In genomic region chr17:24206451-24207351, GRCm38 (mm10) we compare ENCODE assay signal across 8 mouse cellular contexts. TPM values are rescaled to one million over a fixed set of nuclear protein-coding genes. Genes with fewer than 3 reads are reported as not detected.
DNase-seq lines count a peak whose midpoint lies in the region; ATAC-seq and TF ChIP-seq lines count a peak whose summit lies in the region.

No protein-coding gene starts in this region.

- H3K27ac ChIP-seq in thymus, adult 2 months (ENCODE audit: control insufficient read depth, insufficient read depth, low read length): no peak overlapping the region
- H3K27ac ChIP-seq in heart, embryonic 11.5 days (ENCODE audit: low read depth, low read length): no peak overlapping the region
- H3K27ac ChIP-seq in liver, embryonic 12.5 days: peak overlapping the region; percentile 98

- DNase-seq in thymus, adult 2 months: peak; percentile 27
- no peak for DNase-seq in thymus, adult 18-20 months
- peak; percentile 72 for DNase-seq in embryo, embryonic 10.5 days (ENCODE audit: low spot score)
- DNase-seq in kidney, postnatal 10 days: peak; percentile 78
- peak; percentile 64 for DNase-seq in neural tube, embryonic 10.5 days (ENCODE audit: extremely low spot score, low spot score)
- peak; percentile 64 for DNase-seq in testis, postnatal 14 days (ENCODE audit: low spot score)

- peaks cover 11% of the 10 kb centered on the region; the same call in 1 of the 2 replicates for H3K27me3 ChIP-seq in thymus, adult 2 months (ENCODE audit: control insufficient read depth, insufficient read depth, low read length)
- H3K27me3 ChIP-seq in heart, embryonic 11.5 days (ENCODE audit: control insufficient read depth, insufficient read depth, low read length): peaks cover 32% of the 10 kb centered on the region
- H3K27me3 ChIP-seq in liver, embryonic 12.5 days (replicated peaks): peaks cover 30% of the 10 kb centered on the region

- no peak overlapping the region; the same call in 1 of the 2 replicates for H3K4me3 ChIP-seq in thymus, adult 2 months (ENCODE audit: control insufficient read depth, insufficient read depth, low read length)
- peak overlapping the region; percentile 71 for H3K4me3 ChIP-seq in heart, embryonic 11.5 days (ENCODE audit: low read depth, low read length)
- peak overlapping the region; percentile 77 for H3K4me3 ChIP-seq in liver, embryonic 12.5 days

- no peak for TF ChIP-seq POLR2A in thymus, adult 2 months (IDR thresholded peaks at IDR 0.05; ENCODE audit: control insufficient read depth, extremely low read depth, insufficient read depth, low read length, poor library complexity)

- H3K36me3 ChIP-seq in thymus, adult 2 months (ENCODE audit: control insufficient read depth, insufficient read depth, low read length): no peaks in the 10 kb centered on the region
- H3K36me3 ChIP-seq in heart, embryonic 11.5 days (ENCODE audit: control insufficient read depth, insufficient read depth, low read length): no peaks in the 10 kb centered on the region
- peaks cover 7% of the 10 kb centered on the region for H3K36me3 ChIP-seq in liver, embryonic 12.5 days

- 0 out of 2 replicates have a peak, but pooled peaks have one; percentile 25 for ATAC-seq in heart, embryonic 11.5 days (replicated peaks; ENCODE audit: insufficient number of reproducible peaks, low FRiP score, low TSS enrichment)
- peak; percentile 42 for ATAC-seq in liver, embryonic 12.5 days

- 6% methylated on average over 62 of the region's 62 CpGs for WGBS in thymus, adult 2 months
- WGBS in heart, embryonic 11.5 days (ENCODE audit: insufficient replicate concordance): 6% methylated on average over 60 of the region's 62 CpGs
- WGBS in liver, embryonic 12.5 days (ENCODE audit: insufficient replicate concordance): 3% methylated on average over 62 of the region's 62 CpGs

- no peak for TF ChIP-seq CTCF in thymus, adult 2 months (IDR thresholded peaks at IDR 0.05; ENCODE audit: borderline replicate concordance, control insufficient read depth, extremely low read depth, insufficient read depth, low read length, poor library complexity)

- peaks cover 32% of the 10 kb centered on the region for H3K4me1 ChIP-seq in thymus, adult 2 months (replicated peaks; ENCODE audit: control insufficient read depth, insufficient read depth, low read length)
- H3K4me1 ChIP-seq in heart, embryonic 11.5 days (ENCODE audit: control insufficient read depth, insufficient read depth, low read length): peaks cover 68% of the 10 kb centered on the region
- H3K4me1 ChIP-seq in liver, embryonic 12.5 days: peaks cover 97% of the 10 kb centered on the region

- peak overlapping the region; percentile 70 for H3K9ac ChIP-seq in heart, embryonic 11.5 days (ENCODE audit: low read depth, low read length)
- peak overlapping the region; percentile 88 for H3K9ac ChIP-seq in liver, embryonic 12.5 days

- H3K9me3 ChIP-seq in heart, embryonic 11.5 days (replicated peaks; ENCODE audit: control insufficient read depth, low read length): no peaks in the 10 kb centered on the region
- no peaks in the 10 kb centered on the region for H3K9me3 ChIP-seq in liver, embryonic 12.5 days (replicated peaks)

- H3K4me2 ChIP-seq in heart, embryonic 11.5 days: peak overlapping the region; percentile 97
- peak overlapping the region; percentile 100 for H3K4me2 ChIP-seq in liver, embryonic 12.5 days

RNA-seq across cellular contexts. Expression of gene Tbc1d24, which starts 1.3 kb away (rescaled TPM):
- 14.5 and 16.8 TPM in 2 replicates for polyA plus RNA-seq in thymus, adult 2 months (2012; rRNA removed)
- 4.0 and 5.2 TPM in 2 replicates for polyA plus RNA-seq in heart, embryonic 11.5 days (2014; fragmentation: Nextera tagmentation; extraction: Ambion mirVana)
- 11.1 and 11.9 TPM in 2 replicates for polyA plus RNA-seq in liver, embryonic 12.5 days (2016; fragmentation: Nextera tagmentation; extraction: Ambion mirVana)

RNA-seq across cellular contexts. Expression of gene Ntn3, which starts 2.6 kb away (rescaled TPM):
- polyA plus RNA-seq in thymus, adult 2 months (2012; rRNA removed): 0.71 and 1.5 TPM in 2 replicates
- 2.0 TPM in 2 replicates for polyA plus RNA-seq in heart, embryonic 11.5 days (2014; fragmentation: Nextera tagmentation; extraction: Ambion mirVana)
- polyA plus RNA-seq in liver, embryonic 12.5 days (2016; fragmentation: Nextera tagmentation; extraction: Ambion mirVana): 2.1 and 2.7 TPM in 2 replicates

RNA-seq across cellular contexts. Expression of gene Tedc2, which starts 13.9 kb away (rescaled TPM):
- 17.6 and 20.0 TPM in 2 replicates for polyA plus RNA-seq in thymus, adult 2 months (2012; rRNA removed)
- 7.0 and 7.6 TPM in 2 replicates for polyA plus RNA-seq in heart, embryonic 11.5 days (2014; fragmentation: Nextera tagmentation; extraction: Ambion mirVana)
- polyA plus RNA-seq in liver, embryonic 12.5 days (2016; fragmentation: Nextera tagmentation; extraction: Ambion mirVana): 12.3 and 12.6 TPM in 2 replicates

RNA-seq across cellular contexts. Expression of gene Atp6v0c, which starts 37.2 kb away (rescaled TPM):
- 977 and 1,122 TPM in 2 replicates for polyA plus RNA-seq in thymus, adult 2 months (2012; rRNA removed)
- 552 and 561 TPM in 2 replicates for polyA plus RNA-seq in heart, embryonic 11.5 days (2014; fragmentation: Nextera tagmentation; extraction: Ambion mirVana)
- 371 and 388 TPM in 2 replicates for polyA plus RNA-seq in liver, embryonic 12.5 days (2016; fragmentation: Nextera tagmentation; extraction: Ambion mirVana)

RNA-seq across cellular contexts. Expression of gene Amdhd2, which starts 43.1 kb away (rescaled TPM):
- polyA plus RNA-seq in thymus, adult 2 months (2012; rRNA removed): 48.2 and 57.6 TPM in 2 replicates
- 28.3 and 31.0 TPM in 2 replicates for polyA plus RNA-seq in heart, embryonic 11.5 days (2014; fragmentation: Nextera tagmentation; extraction: Ambion mirVana)
- polyA plus RNA-seq in liver, embryonic 12.5 days (2016; fragmentation: Nextera tagmentation; extraction: Ambion mirVana): 20.9 and 22.7 TPM in 2 replicates

Comparison
In these comparisons a context has a peak if more than half of its experiments do, and no peak if none do; other contexts are left out.
1. DNase-seq: peak in thymus, adult 2 months (single experiment), embryo, embryonic 10.5 days (single experiment), kidney, postnatal 10 days (single experiment), neural tube, embryonic 10.5 days (single experiment) and testis, postnatal 14 days (single experiment); none in thymus, adult 18-20 months (0 of 2).